Mouse (Mus musculus) midbrain, embryonic 12.5 days (tissue): Measurements from ENCODE around the gene Sin3a. TPM values are rescaled to one million over a fixed set of nuclear protein-coding genes. Genes with fewer than 3 reads are reported as not detected.

Source experiments
- ATAC-seq: fragments of 200-750 bp; cut with Nextera tagmentation; 2 replicates; pipeline ENCODE4 v1.8.0; 2017; ENCODE audit warnings: low read depth, moderate TSS enrichment, moderate library complexity; ENCODE audit not compliant: low FRiP score
- H3K27ac ChIP-seq: fragments of 300-500 bp; sonication (generic); replicated peaks from 2 replicates; pipeline ENCODE4 v1.5.1; 2016; ENCODE audit warnings: mild to moderate bottlenecking
- H3K27me3 ChIP-seq: fragments of 300-500 bp; sonication (generic); 2 replicates; pipeline ENCODE4 v1.6.1; 2016; ENCODE audit warnings: mild to moderate bottlenecking
- H3K36me3 ChIP-seq: fragments of 300-500 bp; sonication (generic); 2 replicates; pipeline ENCODE4 v1.6.1; 2016
- H3K4me1 ChIP-seq: fragments of 300-500 bp; sonication (generic); 2 replicates; pipeline ENCODE4 v1.6.1; 2016
- H3K4me2 ChIP-seq: fragments of 300-500 bp; sonication (generic); replicated peaks from 2 replicates; pipeline ENCODE4 v1.6.1; 2016; ENCODE audit warnings: mild to moderate bottlenecking, moderate library complexity
- H3K4me3 ChIP-seq: fragments of 300-500 bp; sonication (generic); 2 replicates; pipeline ENCODE4 v1.5.1; 2016; ENCODE audit warnings: mild to moderate bottlenecking
- H3K9ac ChIP-seq: fragments of 300-500 bp; sonication (generic); replicated peaks from 2 replicates; pipeline ENCODE4 v1.6.1; 2016; ENCODE audit warnings: mild to moderate bottlenecking, moderate library complexity
- H3K9me3 ChIP-seq: fragments of 300-500 bp; sonication (generic); 2 replicates; pipeline ENCODE4 v1.6.1; 2016; ENCODE audit warnings: mild to moderate bottlenecking
- WGBS: fragments of 180-500 bp; shearing (Covaris S2); methylation state at CpG from one replicate; pipeline ENCODE4 v1.1.7; 2016; 5-methylcytosine and 5-hydroxymethylcytosine counted together
- polyA plus RNA-seq: library from polyadenylated mRNA; unstranded; fragments of >200 nt; fragmentation: Nextera tagmentation; extraction: Ambion mirVana; gene quantifications from 2 replicates; pipeline ENCODE4 v1.2.1, GENCODE M21; 2016

The Sin3a gene
- polyA plus RNA-seq, 1 experiment from 2014 or later = 48.5 TPM

DNA sequence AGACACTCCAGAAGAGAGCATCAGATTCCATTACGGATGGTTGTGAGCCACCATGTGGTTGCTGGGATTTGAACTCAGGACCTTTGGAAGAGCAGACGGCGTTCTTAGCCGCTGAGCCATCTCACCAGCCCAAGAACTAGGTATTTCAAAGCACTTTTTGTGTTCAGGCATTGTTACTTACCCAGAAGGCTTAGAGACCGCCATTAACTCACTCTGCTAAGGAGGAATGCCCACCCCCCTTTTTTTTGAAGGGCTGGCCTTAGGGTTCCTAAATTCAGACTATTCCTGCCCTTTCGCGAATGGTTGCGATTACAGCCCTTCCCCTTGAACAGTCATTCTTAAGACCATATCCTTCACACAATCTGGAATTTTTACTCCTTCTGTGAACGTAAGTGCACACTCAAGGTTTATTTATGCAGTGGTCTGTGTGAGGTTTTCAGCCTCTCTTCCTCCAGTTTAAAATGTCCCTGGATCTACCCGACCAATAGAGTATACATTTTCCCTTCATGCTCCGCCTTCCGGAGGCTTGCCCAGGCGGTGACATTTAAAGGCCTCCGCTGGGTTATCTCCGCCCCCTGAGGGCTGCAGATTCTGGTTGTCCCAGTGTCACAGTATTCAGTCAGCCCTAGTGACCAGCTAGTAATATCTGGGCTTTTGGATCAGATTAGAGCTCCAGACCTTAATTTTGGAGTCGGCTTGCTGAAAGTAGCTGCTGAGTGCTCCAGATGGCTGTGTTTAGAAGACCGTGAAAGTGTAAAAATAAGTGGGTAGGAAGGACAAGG, 3.2 kb downstream of the Sin3a start:
- no peak for ATAC-seq
- Histone ChIP-seq H3K9me3 (no peaks in the 10 kb centered on the region), H3K4me1 (peaks cover 36% of the 10 kb centered on the region), H3K36me3 (no peaks in the 10 kb centered on the region), H3K9ac (peak overlapping the region; percentile 73), H3K4me2 (peak overlapping the region; percentile 93), H3K27me3 (no peaks in the 10 kb centered on the region), H3K27ac (peak overlapping the region; percentile 91), H3K4me3 (peak overlapping the region; percentile 85)
- WGBS = 6% methylated on average over 17 of the region's 17 CpGs

DNA sequence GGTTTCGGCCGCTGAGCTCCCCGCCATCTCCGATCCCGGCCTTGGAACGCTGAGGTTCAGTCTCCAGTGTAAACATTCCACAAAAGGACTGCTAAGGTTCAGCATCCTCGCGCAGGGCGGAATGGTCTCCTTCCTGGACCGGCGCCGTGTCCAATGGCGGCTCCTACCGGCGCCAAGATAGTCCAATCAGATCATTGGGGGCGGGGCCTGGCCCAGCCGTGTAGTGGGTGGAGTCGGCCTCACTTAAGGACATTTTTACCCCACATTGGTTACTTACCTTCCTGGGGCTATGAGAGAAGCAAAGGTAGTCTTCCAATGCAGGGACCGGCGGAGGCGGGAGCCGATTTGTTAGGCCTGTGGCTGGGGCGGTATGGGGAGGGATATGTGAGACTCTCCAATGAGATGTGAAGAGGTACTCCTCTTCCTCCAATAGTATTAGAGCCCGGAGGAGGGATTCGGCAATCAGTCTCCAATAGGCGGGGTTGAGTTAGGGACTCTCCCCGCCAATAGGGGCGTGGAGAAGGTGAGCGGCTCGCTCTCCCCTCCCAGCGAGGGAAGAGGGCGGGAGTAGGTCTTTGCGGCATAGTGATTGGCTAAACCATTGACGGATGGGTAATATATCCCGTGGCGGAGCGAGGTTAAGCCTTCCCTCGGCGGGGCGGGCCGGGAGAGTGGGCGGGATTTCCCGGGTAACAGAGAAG, 4.0 kb downstream of the Sin3a start:
- WGBS = under 1% methylated on average over 43 of the region's 43 CpGs
- H3K27me3 ChIP-seq = no peaks in the 10 kb centered on the region

DNA sequence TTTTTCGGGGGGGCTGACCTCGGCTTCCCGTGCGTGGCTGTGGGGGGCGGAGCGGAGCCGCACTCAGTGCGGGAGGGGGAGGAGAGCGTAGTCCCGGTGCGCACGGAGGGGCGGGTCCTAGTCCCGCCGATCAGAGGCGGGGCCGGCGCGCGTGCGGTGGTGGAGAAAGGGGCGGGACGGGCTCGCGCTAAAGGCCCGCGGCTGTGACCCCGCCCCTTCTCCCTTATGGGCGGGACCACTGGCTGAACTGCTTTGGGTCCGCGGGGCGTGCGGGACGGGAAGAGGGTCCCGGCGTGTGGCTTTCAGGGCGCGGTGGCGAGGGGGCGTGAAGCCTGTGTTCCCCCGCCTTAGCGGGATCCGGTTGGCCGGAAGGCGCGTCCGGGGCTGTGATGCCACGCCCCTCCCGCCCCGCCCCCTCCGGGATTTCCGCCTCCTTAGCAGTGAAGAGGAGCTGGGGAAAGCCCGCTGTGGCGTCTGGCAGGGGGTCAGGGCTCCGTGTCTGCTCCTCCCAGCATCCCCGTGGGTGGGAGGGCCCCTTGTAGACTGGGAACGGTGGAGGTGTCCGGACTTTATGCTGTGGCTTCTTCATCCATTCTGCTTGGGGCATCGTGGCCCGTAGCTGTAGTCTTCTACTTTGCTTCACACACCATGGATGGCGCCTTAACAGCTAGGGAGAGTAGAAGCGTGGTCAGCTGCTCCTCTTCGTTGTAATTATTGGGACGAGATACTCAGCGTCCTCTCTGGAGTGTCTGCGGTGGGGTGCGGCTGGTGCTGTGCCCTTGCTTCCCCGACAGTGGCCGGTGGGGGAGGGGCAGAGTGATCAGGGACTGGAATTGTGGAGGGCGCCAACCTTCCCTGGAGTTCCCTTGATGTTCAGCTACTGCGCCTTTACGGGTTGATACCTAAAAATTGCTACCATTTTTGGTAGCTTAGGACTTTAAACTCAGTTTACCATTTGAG, 5.1 kb downstream of the Sin3a start:
- Histone ChIP-seq H3K27me3 (no peaks in the 10 kb centered on the region), H3K9ac (peak overlapping the region; percentile 93), H3K4me1 (peaks cover 26% of the 10 kb centered on the region), H3K27ac (peak overlapping the region; percentile 98), H3K36me3 (no peaks in the 10 kb centered on the region), H3K4me3 (peak overlapping the region; percentile 85), H3K9me3 (no peaks in the 10 kb centered on the region), H3K4me2 (peak overlapping the region; percentile 93)
- WGBS = under 1% methylated on average over 61 of the region's 72 CpGs
- peak; percentile 20 for ATAC-seq

More for the DNA sequence above, 4.0 kb downstream of the Sin3a start:
- Histone ChIP-seq H3K9ac (peak overlapping the region; percentile 73), H3K4me2 (peak overlapping the region; percentile 93), H3K27ac (peak overlapping the region; percentile 98), H3K4me1 (peaks cover 33% of the 10 kb centered on the region), H3K4me3 (peak overlapping the region; percentile 85), H3K36me3 (no peaks in the 10 kb centered on the region), H3K9me3 (no peaks in the 10 kb centered on the region)
- ATAC-seq = peak; percentile 87

DNA sequence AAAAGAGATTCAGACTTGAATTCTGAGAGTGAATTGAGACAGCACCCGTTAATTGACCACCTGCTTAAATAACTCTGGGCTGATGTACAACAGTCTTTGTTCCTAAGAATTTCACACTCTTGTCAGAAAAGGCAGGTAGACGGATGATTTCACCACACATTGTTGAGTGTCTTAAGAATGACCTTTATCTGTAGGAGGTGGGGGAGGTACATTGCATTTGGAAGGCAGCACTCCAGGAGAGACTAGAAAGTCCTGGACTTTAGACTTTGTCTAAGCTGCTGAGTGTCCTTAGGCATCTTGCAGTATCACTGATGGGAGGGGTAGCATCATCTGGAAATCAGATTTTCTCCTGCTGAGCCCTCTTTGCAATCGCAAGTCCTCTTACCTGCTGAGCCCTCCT, 10.4 kb downstream of the Sin3a start:
- WGBS = 89% methylated on average over 3 of the region's 3 CpGs
- ATAC-seq = no peak
- no peak overlapping the region for H3K4me3 ChIP-seq
- H3K27me3 ChIP-seq = no peaks in the 10 kb centered on the region
- H3K4me2 ChIP-seq = no peak overlapping the region
- no peaks in the 10 kb centered on the region for H3K9me3 ChIP-seq
- H3K36me3 ChIP-seq = peaks cover 7% of the 10 kb centered on the region
- H3K27ac ChIP-seq = no peak overlapping the region
- no peak overlapping the region for H3K9ac ChIP-seq
- H3K4me1 ChIP-seq = peaks cover 10% of the 10 kb centered on the region

DNA sequence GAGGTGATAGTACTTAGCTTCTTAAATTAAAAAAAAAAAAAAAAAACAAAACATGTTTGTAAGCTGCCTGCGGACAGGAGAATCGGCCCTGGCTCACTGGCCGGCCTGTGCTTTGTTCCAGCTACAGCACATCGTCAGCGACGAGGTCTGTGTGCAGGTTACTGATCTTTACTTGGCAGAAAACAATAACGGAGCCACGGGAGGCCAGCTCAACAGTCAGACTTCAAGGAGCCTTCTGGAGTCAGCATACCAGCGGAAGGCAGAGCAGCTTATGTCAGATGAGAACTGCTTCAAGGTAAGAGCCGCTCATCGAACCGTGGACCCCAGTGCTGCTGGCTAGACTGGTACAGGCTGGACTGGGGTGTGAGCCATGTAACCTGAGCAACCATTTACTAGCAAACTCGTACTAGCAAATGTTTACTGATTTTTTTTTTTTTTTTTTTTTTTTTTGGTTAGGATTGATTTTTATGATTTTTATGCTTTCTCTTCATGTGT, 45.5 kb downstream of the Sin3a start:
- Histone ChIP-seq H3K27me3 (no peaks in the 10 kb centered on the region), H3K9ac (no peak overlapping the region), H3K36me3 (peaks cover 81% of the 10 kb centered on the region), H3K27ac (no peak overlapping the region), H3K9me3 (no peaks in the 10 kb centered on the region), H3K4me1 (no peaks in the 10 kb centered on the region), H3K4me2 (no peak overlapping the region), H3K4me3 (no peak overlapping the region)
- ATAC-seq = no peak
- WGBS = 95% methylated on average over 13 of the region's 13 CpGs

DNA sequence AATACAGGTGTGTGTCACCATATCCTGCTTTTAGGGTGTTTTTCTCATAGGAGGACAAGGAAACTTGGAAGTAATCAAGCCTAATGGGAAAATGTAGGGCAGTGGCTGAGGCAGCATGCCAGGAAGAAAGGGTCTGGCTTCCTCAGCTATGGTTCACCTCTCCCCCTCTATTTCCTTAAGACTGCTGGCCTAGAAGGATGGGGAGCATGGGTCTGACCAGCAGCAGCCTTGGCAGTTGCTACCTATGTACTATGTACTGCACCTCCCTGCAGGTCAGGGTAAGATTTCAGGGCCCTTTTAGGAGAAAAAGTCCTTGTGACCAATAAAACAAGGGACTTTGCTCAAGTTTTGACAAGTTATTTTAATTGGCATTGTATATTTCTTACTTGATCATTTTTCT, 57.8 kb downstream of the Sin3a start:
- Histone ChIP-seq H3K27ac (no peak overlapping the region), H3K9ac (peak overlapping the region; percentile 65; the same call in 1 of the 2 replicates), H3K27me3 (no peaks in the 10 kb centered on the region), H3K4me3 (peak overlapping the region; percentile 64; the same call in 1 of the 2 replicates), H3K36me3 (peaks cover 45% of the 10 kb centered on the region), H3K9me3 (no peaks in the 10 kb centered on the region), H3K4me2 (peak overlapping the region; percentile 88), H3K4me1 (peaks cover 15% of the 10 kb centered on the region)
- no peak for ATAC-seq

DNA sequence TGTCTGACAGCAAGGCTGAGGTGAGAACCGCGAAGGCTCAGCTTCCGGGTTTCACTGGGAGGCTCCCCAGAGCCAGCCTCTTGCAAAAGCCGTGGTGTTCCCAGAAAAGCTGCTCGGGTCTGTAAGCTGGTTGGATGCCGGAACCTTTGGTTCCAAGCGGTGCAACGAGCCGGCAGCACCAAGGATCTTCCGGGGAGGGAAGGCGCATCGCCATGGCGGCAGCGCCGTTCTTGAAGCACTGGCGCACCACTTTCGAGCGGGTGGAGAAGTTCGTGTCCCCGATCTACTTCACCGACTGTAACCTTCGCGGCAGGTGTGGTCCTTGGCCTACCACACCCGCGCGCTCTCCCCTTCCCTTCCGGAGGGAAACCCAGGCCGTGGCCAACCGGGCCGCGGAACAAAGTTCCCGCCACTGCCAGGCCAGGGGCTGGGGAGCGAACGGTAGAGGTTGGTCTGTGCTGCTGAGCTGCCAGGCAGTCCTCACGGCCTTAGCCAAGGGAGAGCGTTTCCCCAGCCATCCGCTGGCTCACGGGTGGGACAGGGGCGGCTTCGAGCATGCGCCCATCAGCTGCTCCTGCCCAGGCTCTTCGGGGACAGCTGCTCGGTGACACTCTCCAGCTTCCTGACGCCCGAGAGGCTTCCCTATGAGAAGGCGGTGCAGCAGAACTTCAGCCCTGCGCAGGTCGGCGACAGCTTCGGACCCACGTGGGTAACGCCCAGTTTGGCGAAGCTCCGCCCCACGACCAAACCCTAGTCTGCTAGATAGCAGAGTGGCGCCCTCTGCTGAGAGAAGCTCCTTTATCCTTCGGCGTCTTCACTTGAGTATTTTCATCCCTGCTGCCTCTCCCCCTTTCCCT, 59.0 kb downstream of the Sin3a start, which contains the start of gene Man2c1:
Gene Man2c1, plus strand, starts transcription at position 114 of the 857 bp plus-strand sequence.
- H3K9me3 ChIP-seq = no peaks in the 10 kb centered on the region
- peaks cover 15% of the 10 kb centered on the region for H3K4me1 ChIP-seq
- peak within 1 kb of the TSS; percentile 65 for H3K9ac ChIP-seq
- H3K36me3 ChIP-seq = peaks cover 45% of the 10 kb centered on the region
- under 1% methylated on average over 58 of the region's 58 CpGs for WGBS
- peak within 1 kb of the TSS; percentile 92 for H3K27ac ChIP-seq
- peak within 1 kb of the TSS; percentile 88 for H3K4me2 ChIP-seq
- no peaks in the 10 kb centered on the region for H3K27me3 ChIP-seq
- H3K4me3 ChIP-seq = peak within 1 kb of the TSS; percentile 64
- peak; percentile 91 for ATAC-seq

DNA sequence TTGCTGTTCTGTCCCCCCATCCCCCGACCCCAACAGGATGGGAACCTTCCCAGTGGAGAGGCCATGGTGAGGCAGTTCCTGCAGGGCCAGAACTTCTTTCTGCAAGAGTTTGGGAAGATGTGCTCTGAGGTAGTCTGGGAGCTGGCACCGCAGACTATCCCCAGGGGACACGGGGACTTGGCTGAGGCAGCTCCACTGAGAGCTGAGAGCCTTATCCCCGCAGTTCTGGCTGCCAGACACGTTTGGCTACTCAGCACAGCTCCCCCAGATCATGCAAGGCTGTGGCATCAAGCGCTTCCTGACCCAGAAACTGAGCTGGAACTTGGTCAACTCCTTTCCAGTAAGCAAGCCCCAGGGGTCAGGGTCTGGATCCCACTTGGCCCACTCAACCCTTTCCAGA, 65.4 kb downstream of the Sin3a start:
- 92% methylated on average over 6 of the region's 6 CpGs for WGBS

DNA sequence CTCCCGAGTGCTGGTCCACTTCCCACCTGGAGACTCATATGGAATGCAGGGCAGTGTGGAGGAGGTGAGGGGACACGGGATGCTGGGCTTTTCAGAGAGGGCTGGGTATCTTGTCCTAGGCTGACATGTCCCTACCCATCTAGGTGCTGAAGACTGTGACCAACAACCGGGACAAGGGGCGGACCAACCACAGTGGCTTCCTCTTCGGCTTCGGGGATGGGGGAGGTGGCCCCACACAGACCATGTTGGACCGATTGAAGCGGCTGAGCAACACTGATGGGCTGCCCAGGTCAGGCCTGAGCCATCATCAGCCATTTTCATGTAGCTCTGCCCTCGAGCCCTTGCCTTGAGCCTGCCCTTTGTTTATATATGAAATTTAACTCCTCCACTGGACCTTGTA, 65.9 kb downstream of the Sin3a start:
- no peak overlapping the region for H3K4me3 ChIP-seq
- H3K4me1 ChIP-seq = no peaks in the 10 kb centered on the region
- WGBS = 87% methylated on average over 9 of the region's 9 CpGs
- H3K27me3 ChIP-seq = no peaks in the 10 kb centered on the region
- no peak for ATAC-seq
- H3K4me2 ChIP-seq = no peak overlapping the region
- H3K27ac ChIP-seq = no peak overlapping the region
- H3K9ac ChIP-seq = no peak overlapping the region
- peaks cover 77% of the 10 kb centered on the region for H3K36me3 ChIP-seq
- no peaks in the 10 kb centered on the region for H3K9me3 ChIP-seq

More for the DNA sequence above, 65.4 kb downstream of the Sin3a start:
- no peak overlapping the region for H3K4me3 ChIP-seq
- ATAC-seq = no peak
- H3K4me2 ChIP-seq = no peak overlapping the region
- no peaks in the 10 kb centered on the region for H3K4me1 ChIP-seq
- peaks cover 75% of the 10 kb centered on the region for H3K36me3 ChIP-seq
- H3K9ac ChIP-seq = no peak overlapping the region
- H3K27ac ChIP-seq = no peak overlapping the region
- H3K9me3 ChIP-seq = no peaks in the 10 kb centered on the region
- no peaks in the 10 kb centered on the region for H3K27me3 ChIP-seq

DNA sequence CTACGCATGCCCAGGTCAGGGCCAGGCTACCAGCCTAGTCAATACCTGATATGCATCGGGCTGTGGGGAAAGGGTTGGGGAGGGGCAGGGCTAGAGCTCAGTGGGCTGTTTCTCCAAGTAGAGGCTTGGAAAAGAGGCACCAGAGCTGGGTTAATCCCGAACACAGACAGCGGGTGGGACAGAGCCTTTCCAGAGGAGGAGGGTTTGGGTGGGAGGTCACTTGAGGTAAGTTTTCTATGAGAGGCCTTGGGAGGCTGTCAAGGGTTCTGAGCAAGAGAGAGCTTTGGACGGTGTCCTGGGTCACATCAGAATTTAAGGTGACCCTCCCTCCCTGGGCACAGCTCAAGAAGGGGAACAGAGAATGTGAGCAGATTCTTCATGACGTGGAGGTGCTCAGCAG, 66.7 kb downstream of the Sin3a start:
- Histone ChIP-seq H3K4me3 (no peak overlapping the region), H3K9me3 (no peaks in the 10 kb centered on the region), H3K27ac (no peak overlapping the region), H3K4me1 (no peaks in the 10 kb centered on the region), H3K27me3 (no peaks in the 10 kb centered on the region), H3K36me3 (peaks cover 83% of the 10 kb centered on the region), H3K4me2 (no peak overlapping the region), H3K9ac (no peak overlapping the region)
- 92% methylated on average over 6 of the region's 6 CpGs for WGBS
- no peak for ATAC-seq

DNA sequence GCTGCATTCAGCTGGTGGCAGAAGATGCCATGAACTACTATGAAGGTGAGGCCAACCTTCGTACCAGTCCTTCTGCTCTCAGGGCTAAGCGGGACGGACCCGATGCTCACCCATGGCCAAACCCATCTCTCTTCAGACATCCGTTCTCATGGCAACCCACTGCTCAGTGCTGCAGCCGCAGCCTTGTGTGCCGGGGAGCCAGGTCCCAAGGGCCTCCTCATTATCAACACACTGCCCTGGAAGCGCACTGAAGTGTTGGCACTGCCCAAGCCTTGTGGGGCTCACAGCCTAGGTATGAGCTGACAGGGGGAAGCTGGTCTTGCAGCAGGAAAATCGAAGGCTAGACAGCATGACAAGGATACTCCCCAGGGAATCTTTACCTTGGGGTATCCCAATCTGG, 67.3 kb downstream of the Sin3a start:
- no peak for ATAC-seq
- Histone ChIP-seq H3K36me3 (peaks cover 87% of the 10 kb centered on the region), H3K4me1 (no peaks in the 10 kb centered on the region), H3K27me3 (no peaks in the 10 kb centered on the region), H3K27ac (no peak overlapping the region), H3K4me2 (no peak overlapping the region), H3K9me3 (no peaks in the 10 kb centered on the region), H3K9ac (no peak overlapping the region), H3K4me3 (no peak overlapping the region)
- 89% methylated on average over 9 of the region's 9 CpGs for WGBS
